8 mouse cellular contexts compared by ENCODE assay signal in the genomic region with DNA sequence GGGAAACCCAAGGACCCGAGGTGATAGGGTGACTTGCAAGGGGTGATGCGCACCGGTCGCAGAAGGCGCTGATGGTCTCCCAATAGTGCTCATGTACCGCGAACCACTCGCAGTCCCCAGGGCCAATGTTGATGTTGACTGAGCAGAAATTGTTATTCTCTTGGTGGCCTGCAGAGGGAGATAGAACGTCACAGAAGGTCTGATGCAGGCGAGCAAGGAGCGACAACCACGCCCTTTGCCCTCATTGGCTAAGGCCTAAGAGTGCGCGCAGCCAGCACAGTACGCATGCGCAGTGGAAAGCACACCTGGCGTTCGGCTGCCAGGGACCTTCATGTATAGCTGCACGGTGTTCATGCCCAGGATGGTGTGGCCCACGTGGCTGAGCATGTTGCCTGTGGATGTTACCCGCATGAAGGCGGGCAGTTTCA. TPM values are rescaled to one million over a fixed set of nuclear protein-coding genes. Genes with fewer than 3 reads are reported as not detected.
DNase-seq lines count a peak whose midpoint lies in the region; ATAC-seq and TF ChIP-seq lines count a peak whose summit lies in the region.

No protein-coding gene starts in this region.

- peak; percentile 99 for DNase-seq in ES-CJ7 (ENCODE audit: low read depth, low spot score)
- DNase-seq in cerebellum, adult 18-20 months: peak; percentile 96 to 97
- DNase-seq in heart, postnatal 4 days: peak; percentile 89
- DNase-seq in layer of hippocampus, adult 8-10 months (ENCODE audit: low spot score in 2 of 2): peak; percentile 90
- DNase-seq in lung, embryonic 14.5 days: peak; percentile 96
- peak; percentile 96 for DNase-seq in thymus, postnatal 0 days (ENCODE audit: low spot score)

- no peak overlapping the region for H3K4me2 ChIP-seq in forebrain, embryonic 16.5 days (ENCODE audit: low read length)
- no peak overlapping the region for H3K4me2 ChIP-seq in lung, embryonic 14.5 days

- 11% methylated on average over 22 of the region's 22 CpGs for WGBS in forebrain, embryonic 16.5 days
- WGBS in lung, embryonic 14.5 days: 18% methylated on average over 22 of the region's 22 CpGs
- WGBS in olfactory bulb, adult 2 months: 12% methylated on average over 22 of the region's 22 CpGs

- no peaks in the 10 kb centered on the region for H3K9me3 ChIP-seq in forebrain, embryonic 16.5 days (ENCODE audit: control insufficient read depth, low read length)
- no peaks in the 10 kb centered on the region for H3K9me3 ChIP-seq in lung, embryonic 14.5 days (ENCODE audit: low read depth, low read length)

- ATAC-seq in forebrain, embryonic 16.5 days: peak; percentile 67
- ATAC-seq in lung, embryonic 14.5 days (ENCODE audit: insufficient read depth): peak; percentile 51

- peaks cover 15% of the 10 kb centered on the region for H3K4me1 ChIP-seq in forebrain, embryonic 16.5 days (replicated peaks; ENCODE audit: control insufficient read depth, insufficient read depth, low read length)
- H3K4me1 ChIP-seq in lung, embryonic 14.5 days (ENCODE audit: insufficient read depth): peaks cover 2% of the 10 kb centered on the region
- H3K4me1 ChIP-seq in olfactory bulb, adult 2 months (ENCODE audit: control insufficient read depth, insufficient read depth, low read length): peaks cover 25% of the 10 kb centered on the region

- H3K9ac ChIP-seq in forebrain, embryonic 16.5 days (replicated peaks; ENCODE audit: low read depth, low read length): no peak overlapping the region
- no peak overlapping the region for H3K9ac ChIP-seq in lung, embryonic 14.5 days

- H3K27ac ChIP-seq in forebrain, embryonic 16.5 days (ENCODE audit: low read length): no peak overlapping the region
- H3K27ac ChIP-seq in lung, embryonic 14.5 days (ENCODE audit: low read depth): no peak overlapping the region
- no peak overlapping the region for H3K27ac ChIP-seq in olfactory bulb, adult 2 months (ENCODE audit: insufficient read depth, low read depth, low read length)

- H3K27me3 ChIP-seq in forebrain, embryonic 16.5 days (replicated peaks; ENCODE audit: control insufficient read depth, insufficient read depth, low read length): no peaks in the 10 kb centered on the region
- H3K27me3 ChIP-seq in lung, embryonic 14.5 days (ENCODE audit: insufficient read depth, low read length): no peaks in the 10 kb centered on the region

- no peak for TF ChIP-seq POLR2A in olfactory bulb, adult 2 months (IDR thresholded peaks at IDR 0.05; ENCODE audit: insufficient read depth, low read depth, low read length)

- H3K36me3 ChIP-seq in forebrain, embryonic 16.5 days (ENCODE audit: control insufficient read depth, insufficient read depth): peaks cover 58% of the 10 kb centered on the region
- H3K36me3 ChIP-seq in lung, embryonic 14.5 days (ENCODE audit: insufficient read depth): peaks cover 74% of the 10 kb centered on the region

- TF ChIP-seq CTCF in lung, embryonic 14.5 days (IDR thresholded peaks at IDR 0.05; ENCODE audit: low read depth): peak; percentile 97
- peak; percentile 57 for TF ChIP-seq CTCF in olfactory bulb, adult 2 months (IDR thresholded peaks at IDR 0.05; ENCODE audit: insufficient read depth, low read depth, low read length)

- H3K4me3 ChIP-seq in forebrain, embryonic 16.5 days (replicated peaks; ENCODE audit: low read length): no peak overlapping the region
- no peak overlapping the region for H3K4me3 ChIP-seq in lung, embryonic 14.5 days (ENCODE audit: low read depth, low read length)
- H3K4me3 ChIP-seq in olfactory bulb, adult 2 months (ENCODE audit: insufficient read depth, low read depth, low read length): no peak overlapping the region

RNA-seq across cellular contexts. Expression of a gene that starts 3.2 kb away (rescaled TPM):
- polyA plus RNA-seq in forebrain, embryonic 16.5 days (2015; fragmentation: Nextera tagmentation; extraction: Ambion mirVana): 5.9 and 6.2 TPM in 2 replicates
- 10 to 100 TPM; 37.1 to 38.3 TPM for total RNA-seq in heart, postnatal 4 days (2021)
- 1 to 10 TPM; 2.2 to 2.8 (median 2.5) TPM for total RNA-seq in layer of hippocampus, adult 8-10 months (2022)
- polyA plus RNA-seq in lung, embryonic 14.5 days (2014; fragmentation: Nextera tagmentation; extraction: Ambion mirVana): 37.5 and 39.1 TPM in 2 replicates
- not detected in 2 replicates for polyA plus RNA-seq in olfactory bulb, adult 2 months (2012; ENCODE audit: insufficient read depth, insufficient read length, low replicate concordance, missing spikeins)
- 10.4 and 12.9 TPM in 2 replicates for polyA plus RNA-seq in thymus, postnatal 0 days (2015; fragmentation: Nextera tagmentation; extraction: Ambion mirVana)

RNA-seq across cellular contexts. Expression of a gene that starts 5.8 kb away (rescaled TPM):
- 42.5 and 44.2 TPM in 2 replicates for polyA plus RNA-seq in forebrain, embryonic 16.5 days (2015; fragmentation: Nextera tagmentation; extraction: Ambion mirVana)
- 10 to 100 TPM; 21.3 to 22.1 TPM for total RNA-seq in heart, postnatal 4 days (2021)
- total RNA-seq in layer of hippocampus, adult 8-10 months (2022): 10 to 100 TPM; 37.5 to 51.2 (median 46.5) TPM
- polyA plus RNA-seq in lung, embryonic 14.5 days (2014; fragmentation: Nextera tagmentation; extraction: Ambion mirVana): 26.8 and 27.2 TPM in 2 replicates
- not detected in 2 replicates for polyA plus RNA-seq in olfactory bulb, adult 2 months (2012; ENCODE audit: insufficient read depth, insufficient read length, low replicate concordance, missing spikeins)
- 25.9 and 28.3 TPM in 2 replicates for polyA plus RNA-seq in thymus, postnatal 0 days (2015; fragmentation: Nextera tagmentation; extraction: Ambion mirVana)

RNA-seq across cellular contexts. Expression of a gene that starts 5.9 kb away (rescaled TPM):
- polyA plus RNA-seq in forebrain, embryonic 16.5 days (2015; fragmentation: Nextera tagmentation; extraction: Ambion mirVana): 79.2 and 86.1 TPM in 2 replicates
- 100 to 1,000 TPM in 1 of 2 experiments, 10 to 100 TPM in 1; 92.3 to 101 TPM for total RNA-seq in heart, postnatal 4 days (2021)
- 100 to 1,000 TPM; 101 to 126 (median 111) TPM for total RNA-seq in layer of hippocampus, adult 8-10 months (2022)
- 169 and 173 TPM in 2 replicates for polyA plus RNA-seq in lung, embryonic 14.5 days (2014; fragmentation: Nextera tagmentation; extraction: Ambion mirVana)
- not detected in 2 replicates for polyA plus RNA-seq in olfactory bulb, adult 2 months (2012; ENCODE audit: insufficient read depth, insufficient read length, low replicate concordance, missing spikeins)
- 194 and 211 TPM in 2 replicates for polyA plus RNA-seq in thymus, postnatal 0 days (2015; fragmentation: Nextera tagmentation; extraction: Ambion mirVana)

RNA-seq across cellular contexts. Expression of a gene that starts 12.3 kb away (rescaled TPM):
- 48.4 and 52.8 TPM in 2 replicates for polyA plus RNA-seq in forebrain, embryonic 16.5 days (2015; fragmentation: Nextera tagmentation; extraction: Ambion mirVana)
- total RNA-seq in heart, postnatal 4 days (2021): 10 to 100 TPM; 48.3 to 49.7 TPM
- total RNA-seq in layer of hippocampus, adult 8-10 months (2022): 10 to 100 TPM; 32.3 to 36.4 (median 34.8) TPM
- polyA plus RNA-seq in lung, embryonic 14.5 days (2014; fragmentation: Nextera tagmentation; extraction: Ambion mirVana): 22.9 and 24.4 TPM in 2 replicates
- 114 TPM in 1 of 2 replicates, not detected in the other for polyA plus RNA-seq in olfactory bulb, adult 2 months (2012; ENCODE audit: insufficient read depth, insufficient read length, low replicate concordance, missing spikeins)
- polyA plus RNA-seq in thymus, postnatal 0 days (2015; fragmentation: Nextera tagmentation; extraction: Ambion mirVana): 31.5 and 45.6 TPM in 2 replicates

RNA-seq across cellular contexts. Expression of a gene that starts 32.0 kb away (rescaled TPM):
- 132 and 146 TPM in 2 replicates for polyA plus RNA-seq in forebrain, embryonic 16.5 days (2015; fragmentation: Nextera tagmentation; extraction: Ambion mirVana)
- 10 to 100 TPM; 75.3 to 76.7 TPM for total RNA-seq in heart, postnatal 4 days (2021)
- total RNA-seq in layer of hippocampus, adult 8-10 months (2022): 100 to 1,000 TPM; 435 to 510 (median 495) TPM
- 57.3 and 59.9 TPM in 2 replicates for polyA plus RNA-seq in lung, embryonic 14.5 days (2014; fragmentation: Nextera tagmentation; extraction: Ambion mirVana)
- polyA plus RNA-seq in olfactory bulb, adult 2 months (2012; ENCODE audit: insufficient read depth, insufficient read length, low replicate concordance, missing spikeins): 175 and 278 TPM in 2 replicates
- 10.7 and 13.2 TPM in 2 replicates for polyA plus RNA-seq in thymus, postnatal 0 days (2015; fragmentation: Nextera tagmentation; extraction: Ambion mirVana)

Comparison
In these comparisons a context has a peak if more than half of its experiments do, and no peak if none do; other contexts are left out.
1. RNA of a gene that starts 5.8 kb away (polyA plus RNA-seq): 42.5 to 44.2 TPM in forebrain, embryonic 16.5 days, 25.9 to 28.3 TPM in thymus, postnatal 0 days and 26.8 to 27.2 TPM in lung, embryonic 14.5 days; not detected in olfactory bulb, adult 2 months; every median in the first group is over 10 times any median in the second.
2. RNA of a gene that starts 5.9 kb away (polyA plus RNA-seq): 194 to 211 TPM in thymus, postnatal 0 days, 169 to 173 TPM in lung, embryonic 14.5 days and 79.2 to 86.1 TPM in forebrain, embryonic 16.5 days; not detected in olfactory bulb, adult 2 months; every median in the first group is over 10 times any median in the second.
3. Peak in every context shown above with its lines, with median percentiles within 50 percentile points of each other: DNase-seq.